Mouse (Mus musculus): ENCODE results near the gene Fkbp11.

GRCm38 (mm10) chr15:98726746-98727145, 1.3 kb downstream of the Fkbp11 start:
- TF ChIP-seq CTCF (IDR thresholded peaks at IDR 0.05; ENCODE audit: low read depth) (no peak), EP300 (IDR thresholded peaks at IDR 0.05; ENCODE audit: low read depth) (no peak)
